Mouse (Mus musculus): ENCODE data around the gene Ndufs4. TPM values are rescaled to one million over a fixed set of nuclear protein-coding genes. Genes with fewer than 3 reads are reported as not detected.

Ndufs4 gene
- polyA plus RNA-seq, 1 experiment = 49.3 TPM

- no peaks in the 10 kb centered on the region for H3K27me3 ChIP-seq (ENCODE audit: control insufficient read depth, insufficient read depth, low read length)
- no peak overlapping the region for H3K27ac ChIP-seq (ENCODE audit: control insufficient read depth, insufficient read depth, low read depth, low read length)
- peaks cover 3% of the 10 kb centered on the region; the same call in 1 of the 2 replicates for H3K4me1 ChIP-seq (ENCODE audit: control insufficient read depth, insufficient read depth, low read length)
- TF ChIP-seq CTCF (IDR thresholded peaks at IDR 0.05; ENCODE audit: control insufficient read depth, insufficient read depth, insufficient replicate concordance, low read depth, low read length) (no peak), POLR2A (IDR thresholded peaks at IDR 0.05; ENCODE audit: control insufficient read depth, low read depth, low read length) (no peak)
- H3K36me3 ChIP-seq (ENCODE audit: control insufficient read depth, insufficient read depth, low read length) = no peaks in the 10 kb centered on the region
- H3K4me3 ChIP-seq (ENCODE audit: control insufficient read depth, low read depth, low read length) = no peak overlapping the region
These were observed 18.4 kb upstream of the Ndufs4 start for GRCm38 (mm10) chr13:114406424-114406823.

GRCm38 (mm10) chr13:114405100-114405715 is 17.1 kb upstream of the Ndufs4 start:
- H3K27ac ChIP-seq (ENCODE audit: control insufficient read depth, insufficient read depth, low read depth, low read length) = no peak overlapping the region
- no peak for TF ChIP-seq POLR2A (IDR thresholded peaks at IDR 0.05; ENCODE audit: control insufficient read depth, low read depth, low read length)

GRCm38 (mm10) chr13:114398906-114399305 is 10.8 kb upstream of the Ndufs4 start:
- Histone ChIP-seq H3K27me3 (ENCODE audit: control insufficient read depth, insufficient read depth, low read length) (no peaks in the 10 kb centered on the region), H3K4me1 (ENCODE audit: control insufficient read depth, insufficient read depth, low read length) (no peaks in the 10 kb centered on the region; the same call in 1 of the 2 replicates), H3K4me3 (ENCODE audit: control insufficient read depth, low read depth, low read length) (no peak overlapping the region), H3K27ac (ENCODE audit: control insufficient read depth, insufficient read depth, low read depth, low read length) (no peak overlapping the region), H3K36me3 (ENCODE audit: control insufficient read depth, insufficient read depth, low read length) (no peaks in the 10 kb centered on the region)
- no peak for TF ChIP-seq POLR2A (IDR thresholded peaks at IDR 0.05; ENCODE audit: control insufficient read depth, low read depth, low read length)
- no peak for TF ChIP-seq CTCF (IDR thresholded peaks at IDR 0.05; ENCODE audit: control insufficient read depth, insufficient read depth, insufficient replicate concordance, low read depth, low read length)

More at GRCm38 (mm10) chr13:114405100-114405715, 17.1 kb upstream of the Ndufs4 start:
- Histone ChIP-seq H3K4me3 (ENCODE audit: control insufficient read depth, low read depth, low read length) (no peak overlapping the region), H3K4me1 (ENCODE audit: control insufficient read depth, insufficient read depth, low read length) (peaks cover 3% of the 10 kb centered on the region; the same call in 1 of the 2 replicates), H3K36me3 (ENCODE audit: control insufficient read depth, insufficient read depth, low read length) (no peaks in the 10 kb centered on the region), H3K27me3 (ENCODE audit: control insufficient read depth, insufficient read depth, low read length) (no peaks in the 10 kb centered on the region)

- peak overlapping the region; percentile 47 for H3K4me3 ChIP-seq (ENCODE audit: control insufficient read depth, low read depth, low read length)
- H3K4me1 ChIP-seq (ENCODE audit: control insufficient read depth, insufficient read depth, low read length) = no peaks in the 10 kb centered on the region; the same call in 1 of the 2 replicates
- H3K27me3 ChIP-seq (ENCODE audit: control insufficient read depth, insufficient read depth, low read length) = no peaks in the 10 kb centered on the region
- H3K27ac ChIP-seq (ENCODE audit: control insufficient read depth, insufficient read depth, low read depth, low read length) = no peak overlapping the region
- TF ChIP-seq CTCF (IDR thresholded peaks at IDR 0.05; ENCODE audit: control insufficient read depth, insufficient read depth, insufficient replicate concordance, low read depth, low read length) (no peak), POLR2A (IDR thresholded peaks at IDR 0.05; ENCODE audit: control insufficient read depth, low read depth, low read length) (no peak)
- H3K36me3 ChIP-seq (ENCODE audit: control insufficient read depth, insufficient read depth, low read length) = no peaks in the 10 kb centered on the region
These were observed 9.2 kb upstream of the Ndufs4 start for GRCm38 (mm10) chr13:114397281-114397680.

GRCm38 (mm10) chr13:114396863-114397262 is 8.8 kb upstream of the Ndufs4 start:
- H3K27ac ChIP-seq (ENCODE audit: control insufficient read depth, insufficient read depth, low read depth, low read length) = no peak overlapping the region
- TF ChIP-seq POLR2A (IDR thresholded peaks at IDR 0.05; ENCODE audit: control insufficient read depth, low read depth, low read length) = no peak
- TF ChIP-seq CTCF (IDR thresholded peaks at IDR 0.05; ENCODE audit: control insufficient read depth, insufficient read depth, insufficient replicate concordance, low read depth, low read length) = no peak
- H3K4me1 ChIP-seq (ENCODE audit: control insufficient read depth, insufficient read depth, low read length) = no peaks in the 10 kb centered on the region; the same call in 1 of the 2 replicates
- H3K4me3 ChIP-seq (ENCODE audit: control insufficient read depth, low read depth, low read length) = no peak overlapping the region
- H3K36me3 ChIP-seq (ENCODE audit: control insufficient read depth, insufficient read depth, low read length) = no peaks in the 10 kb centered on the region
- H3K27me3 ChIP-seq (ENCODE audit: control insufficient read depth, insufficient read depth, low read length) = no peaks in the 10 kb centered on the region

- H3K4me1 ChIP-seq (ENCODE audit: control insufficient read depth, insufficient read depth, low read length) = no peaks in the 10 kb centered on the region; the same call in 1 of the 2 replicates
- H3K36me3 ChIP-seq (ENCODE audit: control insufficient read depth, insufficient read depth, low read length) = no peaks in the 10 kb centered on the region
- no peak overlapping the region for H3K4me3 ChIP-seq (ENCODE audit: control insufficient read depth, low read depth, low read length)
- no peaks in the 10 kb centered on the region for H3K27me3 ChIP-seq (ENCODE audit: control insufficient read depth, insufficient read depth, low read length)
- H3K27ac ChIP-seq (ENCODE audit: control insufficient read depth, insufficient read depth, low read depth, low read length) = no peak overlapping the region
- TF ChIP-seq CTCF (IDR thresholded peaks at IDR 0.05; ENCODE audit: control insufficient read depth, insufficient read depth, insufficient replicate concordance, low read depth, low read length) (no peak), POLR2A (IDR thresholded peaks at IDR 0.05; ENCODE audit: control insufficient read depth, low read depth, low read length) (no peak)
These were observed 6.7 kb upstream of the Ndufs4 start for GRCm38 (mm10) chr13:114394784-114395183.

GRCm38 (mm10) chr13:114392501-114392900 is 4.4 kb upstream of the Ndufs4 start:
- Histone ChIP-seq H3K27me3 (ENCODE audit: control insufficient read depth, insufficient read depth, low read length) (no peaks in the 10 kb centered on the region), H3K4me3 (ENCODE audit: control insufficient read depth, low read depth, low read length) (no peak overlapping the region), H3K4me1 (ENCODE audit: control insufficient read depth, insufficient read depth, low read length) (peaks cover 2% of the 10 kb centered on the region; the same call in 1 of the 2 replicates), H3K27ac (ENCODE audit: control insufficient read depth, insufficient read depth, low read depth, low read length) (no peak overlapping the region), H3K36me3 (ENCODE audit: control insufficient read depth, insufficient read depth, low read length) (no peaks in the 10 kb centered on the region)
- no peak for TF ChIP-seq CTCF (IDR thresholded peaks at IDR 0.05; ENCODE audit: control insufficient read depth, insufficient read depth, insufficient replicate concordance, low read depth, low read length)
- TF ChIP-seq POLR2A (IDR thresholded peaks at IDR 0.05; ENCODE audit: control insufficient read depth, low read depth, low read length) = no peak
